Mouse (Mus musculus): ENCODE measurements around the gene Klhl10.
A peak's percentile ranks its signal among the peaks of the same experiment; 100 is the strongest.

Gene Klhl10

GRCm38 (mm10) chr11:100441797-100442196 lies at the start of gene Klhl10, which contains the start of gene Nt5c3b:
Gene Klhl10 (plus strand): TSS chr11:100441917.
Gene Nt5c3b (minus strand): TSS chr11:100441808.
- no peak for DNase-seq (ENCODE audit: low spot score)

- no peak for DNase-seq (ENCODE audit: low spot score)
These were observed 48.8 kb upstream of the Klhl10 start for GRCm38 (mm10) chr11:100392958-100393357.

- DNase-seq (ENCODE audit: low spot score), result no peak
These were observed 48.0 kb upstream of the Klhl10 start for GRCm38 (mm10) chr11:100393733-100394132.

- DNase-seq (ENCODE audit: low spot score), result no peak
These were observed 47.2 kb upstream of the Klhl10 start for GRCm38 (mm10) chr11:100394353-100395074.

GRCm38 (mm10) chr11:100395200-100395599 lies 46.5 kb upstream of the Klhl10 start:
- DNase-seq (ENCODE audit: low spot score), result no peak

- no peak for DNase-seq (ENCODE audit: low spot score)
These were observed 45.7 kb upstream of the Klhl10 start for GRCm38 (mm10) chr11:100395861-100396631.

GRCm38 (mm10) chr11:100396886-100397599 lies 44.7 kb upstream of the Klhl10 start:
- no peak for DNase-seq (ENCODE audit: low spot score)

- peak; percentile 95 for DNase-seq (ENCODE audit: low spot score)
These were observed 43.9 kb upstream of the Klhl10 start, which contains the start of gene Jup for GRCm38 (mm10) chr11:100397600-100398389. Gene Jup (minus strand): TSS chr11:100397763.

GRCm38 (mm10) chr11:100398517-100398916 lies 43.2 kb upstream of the Klhl10 start:
- DNase-seq (ENCODE audit: low spot score), result no peak

- no peak for DNase-seq (ENCODE audit: low spot score)
These were observed 42.4 kb upstream of the Klhl10 start for GRCm38 (mm10) chr11:100399320-100399719.

- DNase-seq (ENCODE audit: low spot score), result no peak
These were observed 41.8 kb upstream of the Klhl10 start for GRCm38 (mm10) chr11:100399727-100400538.

GRCm38 (mm10) chr11:100400842-100401241 lies 40.9 kb upstream of the Klhl10 start:
- no peak for DNase-seq (ENCODE audit: low spot score)

GRCm38 (mm10) chr11:100402240-100402639 lies 39.5 kb upstream of the Klhl10 start:
- no peak for DNase-seq (ENCODE audit: low spot score)

- no peak for DNase-seq (ENCODE audit: low spot score)
These were observed 39.0 kb upstream of the Klhl10 start for GRCm38 (mm10) chr11:100402682-100403081.

- no peak for DNase-seq (ENCODE audit: low spot score)
These were observed 38.1 kb upstream of the Klhl10 start for GRCm38 (mm10) chr11:100403445-100404134.

- no peak for DNase-seq (ENCODE audit: low spot score)
These were observed 37.2 kb upstream of the Klhl10 start for GRCm38 (mm10) chr11:100404456-100405074.

GRCm38 (mm10) chr11:100406273-100406672 lies 35.4 kb upstream of the Klhl10 start:
- DNase-seq (ENCODE audit: low spot score), result no peak

GRCm38 (mm10) chr11:100406995-100407705 lies 34.6 kb upstream of the Klhl10 start:
- DNase-seq (ENCODE audit: low spot score), result no peak
